Mouse (Mus musculus) thymus, postnatal 14 days (tissue): ENCODE measurements around the gene Tmtc2.

Source experiments
- DNase-seq: peaks from one replicate; pipeline ENCODE4 v3.0.0; 2021

The Tmtc2 gene

DNA sequence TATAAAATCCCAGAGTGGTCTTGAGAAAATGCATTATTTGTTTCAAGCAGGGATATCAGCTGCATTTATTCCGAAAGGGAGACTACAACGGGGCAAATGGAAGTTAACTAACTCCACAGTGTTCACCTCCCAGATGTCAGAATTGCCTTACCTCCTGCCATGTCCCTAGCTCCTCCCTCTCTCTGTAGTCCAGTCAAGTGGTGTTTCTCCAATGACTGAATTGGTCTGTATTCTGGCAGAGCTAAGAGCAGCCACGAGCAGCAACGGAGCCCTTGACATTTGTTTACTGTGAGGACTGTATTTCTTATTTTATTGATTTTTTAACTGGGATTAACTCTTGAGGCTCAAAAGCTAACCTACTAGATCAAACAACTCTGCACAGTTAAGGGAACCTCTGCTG lies 81.8 kb downstream of the Tmtc2 start:
- no peak for DNase-seq

DNA sequence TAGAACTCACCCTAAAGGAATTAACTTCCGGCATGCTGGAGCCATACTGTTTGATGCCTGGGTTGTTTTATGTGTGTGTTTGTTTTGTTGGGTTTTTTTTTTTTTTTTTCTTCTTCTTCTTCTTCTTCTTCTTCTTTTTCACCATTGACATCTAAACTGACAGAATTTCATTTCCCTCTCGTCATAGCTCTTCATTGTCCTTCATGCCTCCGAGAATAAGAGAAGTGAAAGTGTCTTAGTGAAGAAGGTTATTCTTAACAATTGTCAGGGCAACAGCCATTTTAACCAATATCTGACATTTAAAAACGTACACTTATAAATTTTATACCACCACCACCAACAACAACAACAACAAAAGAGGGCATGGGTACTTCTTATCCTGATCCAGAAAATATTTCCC lies 83.5 kb downstream of the Tmtc2 start:
- no peak for DNase-seq

DNA sequence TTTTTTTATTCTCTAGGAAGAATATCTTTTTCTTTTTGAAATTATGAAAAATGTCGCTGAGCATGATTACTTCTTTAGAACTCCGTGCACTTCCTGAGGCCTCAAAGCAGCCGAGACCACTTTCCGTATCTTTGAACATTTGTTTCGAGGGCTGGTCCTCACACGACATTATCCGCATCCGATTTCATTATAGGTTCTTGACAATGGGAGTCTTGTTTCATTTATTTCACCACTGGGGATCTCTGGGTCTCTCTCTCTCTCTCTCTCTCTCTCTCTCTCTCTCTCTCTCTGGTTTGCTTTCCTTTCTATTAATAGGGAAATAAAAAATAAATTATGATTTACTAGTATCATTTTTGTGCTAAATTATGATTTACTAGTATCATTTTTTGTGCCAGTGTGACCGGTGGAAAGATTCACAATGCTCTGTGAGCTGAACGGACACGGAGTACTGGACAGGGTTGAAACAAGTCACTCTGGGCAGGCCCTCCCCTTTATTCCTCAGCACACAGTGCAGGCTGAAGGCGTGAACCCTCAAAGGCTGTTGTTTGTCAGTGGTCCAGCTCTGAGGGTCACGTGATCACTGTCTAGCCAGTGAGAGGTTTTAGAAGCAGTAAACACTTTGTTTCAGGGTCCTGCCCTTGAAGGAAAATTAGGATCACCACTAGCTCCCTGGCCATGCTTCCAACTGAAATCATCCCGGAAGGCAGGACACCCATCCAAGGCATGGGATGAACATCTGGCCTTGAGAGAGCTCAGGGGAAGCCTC lies 84.1 kb downstream of the Tmtc2 start:
- no peak for DNase-seq

DNA sequence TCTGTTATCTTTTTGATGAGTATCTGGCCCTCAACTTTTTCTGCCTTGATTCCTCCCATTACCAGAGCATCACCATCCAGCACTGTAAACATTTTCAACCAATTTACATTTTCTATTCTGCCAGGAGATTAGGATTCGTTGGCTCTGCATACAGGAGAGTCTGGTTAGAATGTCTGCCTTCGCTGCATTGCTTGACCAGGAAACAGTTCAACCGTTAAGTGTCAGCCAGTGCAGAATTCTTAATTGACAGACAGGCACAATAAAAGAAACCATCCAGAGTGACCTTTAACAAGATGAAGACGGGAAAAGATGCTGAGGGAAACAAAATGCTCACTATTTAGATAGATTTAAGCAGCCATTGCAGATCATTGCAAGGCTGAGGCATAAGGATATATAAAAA lies 87.3 kb downstream of the Tmtc2 start:
- no peak for DNase-seq

DNA sequence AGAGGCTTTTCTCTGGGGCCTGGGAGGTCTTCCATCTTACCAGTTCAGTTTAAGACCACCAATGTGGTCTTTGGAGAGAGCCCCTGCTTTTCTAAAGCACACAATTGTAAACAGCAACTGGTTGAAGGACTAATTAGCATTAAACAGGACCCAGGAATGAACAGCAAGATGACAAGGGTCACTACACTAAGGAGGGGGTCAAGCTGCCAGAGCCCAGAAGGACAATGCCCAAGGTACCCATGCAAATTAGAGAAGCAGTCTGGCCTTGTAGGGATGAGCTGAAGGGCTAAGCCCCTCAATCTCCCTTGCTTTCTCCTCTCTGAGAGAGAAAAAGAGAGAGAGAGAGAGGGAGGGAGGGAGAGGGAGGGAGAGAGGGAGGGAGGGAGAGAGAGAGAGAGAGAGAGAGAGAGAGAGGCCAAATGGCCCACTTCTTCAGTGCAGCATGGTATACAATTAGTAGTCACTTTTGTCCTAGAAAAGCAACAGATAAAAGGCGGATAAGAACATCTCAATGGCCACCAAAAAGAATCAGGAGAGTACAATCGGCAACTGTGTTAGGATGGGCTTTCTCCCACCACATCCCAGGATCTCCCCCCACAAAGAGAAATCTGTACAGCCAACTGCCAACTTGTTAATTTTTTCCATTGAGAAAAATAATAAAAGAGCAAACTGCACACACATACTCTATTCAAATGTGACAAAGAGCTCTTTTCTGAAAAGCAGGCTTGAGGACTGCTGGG lies 89.7 kb downstream of the Tmtc2 start:
- DNase-seq: no peak

DNA sequence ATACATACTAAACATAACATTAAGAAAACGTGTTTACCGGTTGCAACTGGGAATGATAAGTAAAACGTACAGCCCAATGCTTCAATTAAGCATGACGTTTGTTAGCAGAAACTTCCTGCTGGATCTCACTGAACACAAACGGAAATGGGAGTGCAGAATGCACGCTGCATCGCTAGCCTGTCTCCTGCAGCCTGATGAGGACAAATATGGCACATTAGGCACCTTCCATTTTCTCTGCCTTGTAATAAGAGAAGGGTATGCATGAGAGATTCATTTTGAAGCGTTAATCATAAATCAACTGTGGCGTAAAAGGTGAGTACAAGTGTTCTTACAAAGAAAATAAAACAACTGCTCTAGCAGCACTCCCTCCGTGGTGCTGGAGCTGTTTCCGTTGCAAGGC lies 94.5 kb downstream of the Tmtc2 start:
- DNase-seq: no peak

DNA sequence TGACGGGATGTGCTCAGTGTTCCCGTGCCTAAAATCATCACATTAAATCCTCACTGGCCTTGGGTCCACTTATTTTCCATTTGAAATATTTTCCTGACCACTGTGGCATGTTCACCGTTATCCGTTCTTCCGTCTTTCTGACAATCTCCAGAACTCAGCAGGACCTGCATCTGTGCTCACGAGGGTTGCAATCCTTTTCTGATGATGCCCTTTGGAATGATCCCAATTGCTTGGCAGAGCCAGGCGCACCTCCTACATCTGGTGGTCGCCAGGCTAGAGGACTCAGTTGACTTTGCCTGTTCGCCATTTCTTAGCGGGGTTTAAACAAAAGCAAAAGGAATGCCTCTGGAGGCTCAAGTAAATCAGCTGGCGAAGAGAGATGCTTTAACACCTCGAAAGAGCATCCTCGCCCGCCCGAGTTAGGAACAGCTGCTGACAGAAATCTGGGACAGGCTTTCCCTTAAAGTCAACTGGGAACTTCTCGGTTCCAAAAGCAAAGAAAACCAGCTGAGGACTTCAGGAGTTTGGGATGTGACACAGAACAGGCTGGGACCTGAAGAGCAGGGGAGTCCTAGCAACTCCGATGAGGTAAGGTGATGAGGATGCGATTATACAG lies 96.5 kb downstream of the Tmtc2 start:
- no peak for DNase-seq

DNA sequence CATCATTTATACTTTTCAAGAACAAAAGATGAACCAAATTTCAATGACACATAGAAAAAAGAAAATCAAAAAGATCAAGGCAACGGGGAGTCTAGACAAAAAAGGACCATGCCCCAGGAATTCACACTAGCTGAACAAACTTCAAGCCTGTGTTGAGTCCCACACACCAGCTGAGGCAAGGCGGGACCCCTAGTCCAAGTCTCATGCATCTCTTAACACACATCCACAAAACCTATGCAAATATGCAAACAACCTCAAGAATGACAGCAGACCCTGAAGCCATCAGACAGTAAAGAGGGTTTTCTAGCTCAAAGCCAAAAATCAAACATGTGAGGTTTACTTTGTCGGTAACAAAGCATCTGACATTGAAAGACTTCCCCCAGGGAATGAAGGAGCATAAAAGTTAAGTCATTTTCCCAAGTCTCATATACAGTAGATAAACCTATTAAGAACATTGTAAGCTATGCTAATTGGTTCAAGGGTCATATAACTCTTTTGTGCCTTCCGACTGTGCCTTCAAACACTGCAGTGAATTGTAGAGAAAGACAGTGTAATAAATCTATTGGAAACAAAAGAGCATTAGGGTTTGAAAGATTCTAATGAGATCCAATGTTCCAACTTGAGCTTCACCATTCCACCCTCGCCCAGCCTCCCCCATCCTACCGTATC lies 100.0 kb downstream of the Tmtc2 start:
- no peak for DNase-seq

DNA sequence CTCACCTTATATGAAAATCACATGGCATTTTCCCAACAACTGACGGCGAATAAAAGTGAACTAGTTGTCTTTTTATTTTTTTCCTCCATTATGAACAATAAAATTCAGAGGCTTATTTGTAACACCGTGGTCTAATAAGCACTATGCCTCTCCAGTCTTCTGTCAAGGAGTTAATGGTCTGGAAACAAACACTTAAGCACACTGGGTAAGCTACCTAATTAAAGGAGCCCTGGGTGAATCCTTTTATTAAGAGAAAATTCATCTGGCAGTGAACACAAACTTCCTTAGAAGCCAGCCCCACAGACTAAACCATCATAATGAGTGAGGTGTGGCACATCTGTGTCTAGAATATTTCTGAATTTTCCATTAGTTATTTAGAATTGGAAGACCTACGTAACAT lies 109.9 kb downstream of the Tmtc2 start:
- DNase-seq: no peak

DNA sequence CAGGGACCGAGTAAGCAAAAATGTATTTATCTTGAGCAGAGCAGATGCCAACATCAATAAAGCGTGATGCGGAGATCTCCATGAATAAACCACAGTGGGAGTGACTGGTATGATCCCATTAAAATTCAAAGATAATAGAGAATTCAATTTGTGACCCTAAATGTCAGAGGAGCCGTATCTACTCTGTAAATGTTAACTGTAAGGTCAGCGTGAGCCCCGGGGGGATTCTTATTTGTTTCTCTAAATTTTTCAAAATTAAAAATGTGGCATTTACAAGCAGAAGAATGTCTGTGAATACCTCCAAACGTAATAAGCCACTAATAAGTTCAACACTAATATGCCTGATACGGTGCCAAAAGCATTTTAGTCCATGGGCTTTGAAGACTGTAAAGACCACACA lies 120.8 kb downstream of the Tmtc2 start:
- no peak for DNase-seq

DNA sequence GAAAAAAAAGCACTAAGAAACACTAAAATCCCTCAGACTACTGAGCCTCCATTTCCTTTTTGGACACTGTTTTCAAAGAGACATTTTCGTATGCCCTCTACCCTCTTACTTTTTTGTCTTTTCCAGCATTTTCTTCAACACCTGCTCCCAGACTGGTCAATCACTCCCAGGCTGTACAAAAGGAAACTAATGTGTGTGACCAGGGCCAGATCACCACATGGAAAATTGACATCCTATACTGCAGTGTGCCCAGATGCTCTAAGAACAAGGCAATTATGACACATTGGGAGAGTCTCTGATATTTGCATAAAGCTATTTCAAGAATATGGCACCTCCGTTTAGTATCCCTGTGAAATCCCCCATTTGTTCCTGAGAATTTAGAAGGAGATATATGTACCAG lies 127.1 kb downstream of the Tmtc2 start:
- no peak for DNase-seq

DNA sequence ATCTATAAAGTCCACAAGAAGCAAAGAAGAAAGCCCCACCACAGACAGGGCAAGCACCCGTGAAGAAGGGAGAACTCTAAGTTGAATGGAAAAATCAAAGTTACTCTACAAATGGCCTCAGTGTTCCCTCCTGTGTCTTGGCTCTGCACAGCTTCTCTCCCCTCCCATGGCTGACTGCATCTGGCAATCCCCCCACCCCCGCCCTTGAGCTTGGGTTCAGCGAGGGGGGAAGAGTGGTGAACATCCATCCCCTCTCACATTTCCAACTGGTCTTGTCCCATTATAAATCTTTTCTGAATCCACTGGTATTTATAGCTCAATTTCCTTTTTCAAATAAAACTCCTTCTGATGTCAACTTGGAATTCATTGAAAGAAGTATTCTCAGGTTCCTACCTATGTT lies 129.9 kb downstream of the Tmtc2 start:
- no peak for DNase-seq

DNA sequence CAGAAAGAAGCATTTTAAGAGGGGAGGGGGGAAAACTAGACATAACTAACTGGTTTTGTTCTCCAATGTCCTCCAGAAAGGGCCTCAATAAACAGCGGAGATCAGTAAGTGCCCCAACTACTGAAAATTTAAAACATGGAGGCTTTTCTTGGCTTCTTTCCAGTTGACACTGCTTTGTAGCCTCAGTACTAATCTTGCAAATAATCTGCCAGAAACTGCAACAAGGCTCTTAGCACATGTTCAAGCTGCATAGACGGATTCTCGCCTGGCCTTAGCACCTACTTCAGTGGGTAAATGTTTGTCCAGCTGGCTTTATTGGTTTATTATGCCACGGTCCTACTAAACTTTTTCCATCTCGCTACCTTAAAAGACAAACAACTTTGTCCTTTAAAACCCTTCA lies 139.4 kb downstream of the Tmtc2 start:
- no peak for DNase-seq

DNA sequence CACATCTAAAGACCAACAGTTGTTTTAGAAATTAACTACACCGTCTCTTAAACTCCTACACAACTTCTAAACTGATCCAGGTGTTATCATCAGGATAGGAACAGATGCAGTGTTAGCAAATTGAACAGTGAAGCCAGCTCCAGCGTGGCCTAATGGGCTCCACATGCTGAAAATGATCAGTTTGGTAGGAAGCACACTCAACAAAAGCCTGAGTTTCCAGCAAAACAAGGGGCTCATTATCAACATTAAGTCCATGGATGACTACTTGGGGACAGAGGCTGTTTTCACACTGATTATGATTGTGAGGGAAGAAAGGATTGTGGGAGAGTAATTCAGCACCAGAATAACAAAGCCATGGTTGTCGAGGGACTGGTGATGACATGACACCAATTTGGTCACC lies 143.4 kb downstream of the Tmtc2 start:
- no peak for DNase-seq

DNA sequence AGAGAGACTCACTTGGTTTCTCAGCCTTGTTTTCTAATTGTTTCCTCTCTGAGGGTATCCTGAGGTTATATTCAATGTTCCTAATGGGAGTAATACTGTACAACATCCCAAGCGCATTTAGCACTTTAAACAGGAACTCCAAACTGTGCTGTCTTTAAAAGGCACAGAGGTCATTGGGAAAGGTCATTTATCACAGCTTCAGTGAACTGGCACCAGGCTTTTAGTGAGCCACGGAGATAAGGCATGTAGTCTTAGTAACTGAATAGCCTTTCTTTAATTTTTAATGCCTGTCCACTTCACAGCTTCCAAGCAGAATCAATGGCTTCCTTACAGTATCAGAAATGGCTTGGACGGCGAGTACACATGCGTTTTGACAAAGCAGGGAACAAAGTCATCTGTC lies 144.0 kb downstream of the Tmtc2 start:
- no peak for DNase-seq

DNA sequence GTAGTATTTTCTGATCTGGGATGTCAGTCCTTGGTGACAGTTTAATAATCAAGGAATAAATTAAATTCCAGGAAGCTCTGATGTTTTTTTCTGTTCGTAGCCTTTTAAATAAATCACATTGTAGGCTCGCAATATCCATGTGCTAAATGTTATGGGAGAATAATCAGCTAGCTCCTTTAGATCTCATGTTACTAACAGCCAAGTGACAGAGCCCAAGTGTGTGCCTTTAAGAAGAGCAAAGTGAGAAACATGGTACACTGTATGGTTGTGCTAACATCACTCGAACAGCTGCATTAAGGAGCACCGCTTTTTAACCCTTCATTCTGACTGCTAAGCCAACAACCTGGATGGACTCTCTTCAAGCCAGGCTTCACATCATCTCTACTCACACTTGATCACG lies 146.2 kb downstream of the Tmtc2 start:
- DNase-seq: no peak

DNA sequence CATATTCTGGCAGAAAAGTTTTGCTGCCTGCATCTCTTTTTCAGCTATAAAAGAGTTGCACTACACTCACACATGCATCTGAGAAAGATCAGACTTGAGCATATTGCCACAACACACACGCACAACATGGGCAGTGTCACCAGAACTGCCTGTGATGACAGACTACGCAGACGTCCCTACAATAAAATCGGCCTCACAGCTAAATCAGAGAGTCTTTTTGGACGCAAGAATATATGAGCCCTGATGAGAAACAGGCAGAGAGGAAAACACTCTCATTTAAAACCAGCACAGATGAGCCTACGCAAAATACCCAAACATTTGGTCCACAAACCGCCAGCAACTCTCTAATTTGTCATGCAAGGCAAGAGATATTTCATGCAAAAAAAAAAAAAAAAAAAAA lies 146.6 kb downstream of the Tmtc2 start:
- DNase-seq: no peak

DNA sequence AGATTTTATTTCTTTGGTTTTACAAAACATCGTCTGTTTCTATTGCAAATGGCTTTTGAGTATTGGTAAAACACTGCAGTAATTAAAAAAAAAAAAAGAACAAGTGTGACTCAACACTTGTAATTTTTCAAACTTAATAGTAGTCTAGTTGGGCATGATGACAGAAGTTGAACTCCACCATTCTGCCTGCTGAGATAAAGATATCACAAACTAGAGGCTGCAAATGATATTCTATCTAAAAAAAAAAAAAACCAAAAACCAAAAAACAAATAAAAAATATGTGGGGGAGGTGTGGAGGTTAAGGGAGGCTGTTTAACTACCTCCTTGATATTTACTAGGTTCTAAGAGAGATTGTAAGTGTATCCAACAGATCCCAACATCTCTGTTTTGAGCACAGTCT lies 149.2 kb downstream of the Tmtc2 start:
- no peak for DNase-seq

DNA sequence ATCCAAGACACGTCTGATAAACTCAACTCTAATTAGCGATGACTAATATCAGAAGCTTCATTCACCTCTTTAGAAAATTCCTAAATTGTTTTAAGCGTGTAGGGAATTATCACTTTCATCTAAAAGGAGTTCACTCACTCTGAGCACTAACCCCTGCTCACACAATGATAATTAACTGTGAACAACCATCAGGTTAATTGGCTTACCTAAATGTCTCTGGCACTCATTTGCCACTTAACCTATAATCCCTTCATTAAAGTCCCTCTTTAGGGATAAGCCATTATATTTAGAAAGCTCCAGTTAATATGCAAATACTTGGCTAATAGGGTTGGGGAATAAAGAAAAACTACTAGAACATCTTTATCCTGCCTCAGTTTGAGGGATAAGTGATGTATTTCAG lies 151.1 kb downstream of the Tmtc2 start:
- DNase-seq: no peak

DNA sequence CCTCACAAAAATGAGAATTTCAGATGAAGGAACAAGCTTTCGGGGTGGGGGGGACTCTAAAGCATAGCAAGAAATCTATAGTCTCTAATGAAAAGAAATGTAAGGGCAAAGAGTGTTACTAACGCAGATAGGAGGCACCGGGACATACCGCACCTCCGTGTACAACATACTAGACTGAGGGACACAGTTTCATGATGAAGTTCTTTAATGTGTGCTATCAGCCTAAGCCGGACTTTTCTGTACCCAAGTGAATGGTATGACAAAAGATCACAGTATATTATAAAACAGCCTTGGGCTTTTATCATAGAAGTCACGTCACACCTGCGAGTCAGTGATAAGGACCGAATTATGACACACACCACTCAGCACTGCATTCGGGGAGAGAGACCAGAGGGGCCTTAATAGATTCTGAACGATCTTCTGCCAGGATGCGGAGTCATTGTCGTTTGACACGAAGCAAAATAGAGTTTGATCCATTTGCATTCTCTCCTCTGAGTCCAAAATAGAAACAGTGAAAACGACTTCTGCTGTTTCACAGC lies 156.3 kb downstream of the Tmtc2 start:
- DNase-seq: no peak

DNA sequence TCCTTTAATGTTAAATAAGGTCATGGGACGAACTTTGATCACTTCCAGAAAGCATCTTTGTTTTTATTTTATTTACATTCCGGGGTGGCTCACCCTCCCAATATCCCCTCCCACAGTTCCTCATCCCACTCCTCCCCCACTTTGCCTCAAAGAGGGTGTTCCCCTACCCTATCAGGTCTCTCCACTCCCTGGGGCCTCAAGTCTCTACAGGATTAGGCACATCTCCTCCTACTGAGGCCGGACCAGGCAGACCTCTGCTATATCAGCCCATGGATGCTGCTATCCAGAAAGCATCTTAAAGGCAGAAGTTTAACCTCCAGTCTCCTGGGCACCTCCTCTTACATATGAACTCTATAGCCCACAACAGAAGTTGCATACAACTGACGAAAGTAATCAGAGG lies 157.7 kb downstream of the Tmtc2 start:
- no peak for DNase-seq

DNA sequence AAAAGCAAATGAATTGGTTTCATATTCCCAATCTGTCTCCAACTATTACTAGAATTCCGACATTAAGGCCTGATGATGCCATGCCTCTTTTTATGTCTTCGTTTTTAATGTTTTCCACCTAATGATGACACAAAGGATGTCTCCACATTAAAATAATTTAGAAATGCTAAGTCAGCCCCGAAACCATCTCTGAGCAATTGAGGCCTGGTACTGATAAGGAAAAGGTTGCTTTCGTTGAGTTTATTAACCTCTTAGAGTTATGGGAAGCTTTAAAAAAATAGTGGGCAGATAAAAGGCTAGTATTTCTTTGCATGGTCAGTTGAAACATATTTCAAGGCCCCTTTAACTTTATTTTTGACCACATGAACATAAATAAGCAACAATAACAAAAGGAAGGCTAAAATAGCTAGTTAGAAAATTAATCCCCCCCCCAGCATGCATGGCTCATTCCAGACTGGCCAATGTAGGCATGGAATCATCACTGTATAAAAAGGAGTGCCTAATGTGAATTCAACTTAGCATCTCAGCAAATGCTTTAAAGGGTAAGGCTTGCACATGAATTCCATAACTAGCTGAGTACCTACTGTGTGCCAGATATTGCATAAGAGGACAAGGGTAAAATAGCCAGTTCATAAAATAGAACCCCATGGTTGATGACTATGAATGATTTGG lies 168.3 kb downstream of the Tmtc2 start:
- DNase-seq: no peak

DNA sequence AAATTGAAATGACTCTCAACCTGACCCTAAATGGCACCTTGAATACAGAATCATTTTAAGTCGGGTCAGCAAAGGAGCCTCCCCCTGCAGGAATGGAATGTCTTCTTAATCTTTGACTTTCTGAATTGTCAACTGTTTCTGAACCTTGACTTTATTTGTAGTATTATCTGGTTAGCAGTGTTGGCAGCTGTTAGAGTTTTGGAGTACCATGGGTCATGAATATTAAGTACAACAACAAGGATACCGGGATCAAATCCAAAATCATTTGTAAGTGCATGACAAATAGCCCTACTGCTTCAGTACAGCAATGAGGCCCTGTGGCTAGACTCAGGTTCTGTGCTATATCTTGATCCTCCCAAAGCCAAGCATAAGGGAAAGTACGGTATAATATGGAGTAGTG lies 170.3 kb downstream of the Tmtc2 start:
- DNase-seq: no peak
